Mouse (Mus musculus) cerebral cortex, adult 2 months (tissue): Measurements from ENCODE around the gene D430019H16Rik.

ENCODE experiments used
- WGBS: fragments of 180-500 bp; shearing (Covaris S2); methylation state at CpG from one replicate; pipeline ENCODE4 v1.1.7; 2018; 5-methylcytosine and 5-hydroxymethylcytosine counted together

D430019H16Rik gene

GRCm38 (mm10) chr12:105537162-105537561, 83.5 kb downstream of the D430019H16Rik start:
- WGBS: 68% methylated on average over 5 of the region's 5 CpGs

- 95% methylated on average over 10 of the region's 10 CpGs for WGBS
Measured at GRCm38 (mm10) chr12:105539649-105540048, 86.0 kb downstream of the D430019H16Rik start.

GRCm38 (mm10) chr12:105541590-105542402, 88.1 kb downstream of the D430019H16Rik start:
- 77% methylated on average over 12 of the region's 12 CpGs for WGBS

GRCm38 (mm10) chr12:105542513-105542912, 88.9 kb downstream of the D430019H16Rik start:
- 84% methylated on average over 3 of the region's 3 CpGs for WGBS
